Mouse (Mus musculus): ENCODE measurements around the gene Hbq1b. TPM values are rescaled to one million over a fixed set of nuclear protein-coding genes. Genes with fewer than 3 reads are reported as not detected.

The Hbq1b gene
- total RNA-seq, 1 experiment from 2014 or later, result 1.2 TPM

Other genes starting within 250 kb of the Hbq1b start
- gene Il9r, start 86.7 kb upstream of the Hbq1b start, total RNA-seq (2017), result 12.8 and 15.0 TPM in 2 replicates
- 13.7 and 25.4 TPM in 2 replicates for gene Snrnp25, start 81.5 kb upstream of the Hbq1b start, total RNA-seq (2017)
- gene Rhbdf1, start 64.7 kb upstream of the Hbq1b start, total RNA-seq (2017), result 3.6 and 4.7 TPM in 2 replicates
- 14.1 and 15.0 TPM in 2 replicates for gene Mpg, start 60.5 kb upstream of the Hbq1b start, total RNA-seq (2017)
- 33.8 and 35.5 TPM in 2 replicates for gene Nprl3, start 19.3 kb upstream of the Hbq1b start, total RNA-seq (2017)
- not detected in 2 replicates for gene Hba-x, start 10.6 kb upstream of the Hbq1b start, total RNA-seq (2017)
- 3,990 and 4,153 TPM in 2 replicates for gene Hba-a1, start 3.5 kb upstream of the Hbq1b start, total RNA-seq (2017)
- 33,715 and 35,496 TPM in 2 replicates for gene Hba-a2, start 9.5 kb downstream of the Hbq1b start, total RNA-seq (2017)
- gene Hbq1a, start 13.1 kb downstream of the Hbq1b start, total RNA-seq (2017), result 0.98 TPM in 1 of 2 replicates, not detected in the other
- gene Sh3pxd2b, start 60.9 kb downstream of the Hbq1b start, total RNA-seq (2017), result 0.23 and 0.25 TPM in 2 replicates
- 2.0 and 6.9 TPM in 2 replicates for gene Ubtd2, start 168.4 kb downstream of the Hbq1b start, total RNA-seq (2017)
- gene Efcab9, start 245.1 kb downstream of the Hbq1b start, total RNA-seq (2017), result 4.5 and 4.9 TPM in 2 replicates
- 193 and 200 TPM in 2 replicates for gene Stk10, start 246.3 kb downstream of the Hbq1b start, total RNA-seq (2017)